Mouse (Mus musculus): ENCODE measurements at regions not wholly inside any gene's neighbourhood (a gene's known extent, or its start where the extent isn't known, plus 50 kb on each side); places are given as distances from the start of the nearest gene placed in this dataset.
"Not testable (repeated sequence)": the region's sequence is repeated elsewhere in the genome, so short reads cannot be mapped to it uniquely, and the experiment has no call there.

DNA sequence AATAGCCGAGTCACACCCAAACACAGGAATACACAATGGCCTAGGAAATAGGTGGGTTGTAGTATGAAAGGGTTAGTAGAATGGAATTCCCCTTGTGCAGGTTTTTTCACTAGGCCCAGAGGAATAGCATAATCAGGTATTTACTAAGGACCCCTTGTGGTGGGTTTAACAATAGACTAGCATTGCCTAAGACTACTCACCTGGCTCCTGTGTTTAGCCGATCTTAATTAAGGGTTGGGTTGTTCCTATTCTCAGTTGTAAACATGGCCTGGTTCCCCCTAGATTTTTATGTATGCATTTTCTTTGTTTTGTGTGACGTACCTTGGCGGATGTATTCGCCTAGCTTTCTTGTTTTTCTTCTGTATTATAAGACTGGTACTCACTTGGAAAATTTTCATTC, 90.8 kb upstream of the Srd5a2 start:
- DNase-seq (ENCODE audit: low read depth, low spot score) = not testable (repeated sequence)

DNA sequence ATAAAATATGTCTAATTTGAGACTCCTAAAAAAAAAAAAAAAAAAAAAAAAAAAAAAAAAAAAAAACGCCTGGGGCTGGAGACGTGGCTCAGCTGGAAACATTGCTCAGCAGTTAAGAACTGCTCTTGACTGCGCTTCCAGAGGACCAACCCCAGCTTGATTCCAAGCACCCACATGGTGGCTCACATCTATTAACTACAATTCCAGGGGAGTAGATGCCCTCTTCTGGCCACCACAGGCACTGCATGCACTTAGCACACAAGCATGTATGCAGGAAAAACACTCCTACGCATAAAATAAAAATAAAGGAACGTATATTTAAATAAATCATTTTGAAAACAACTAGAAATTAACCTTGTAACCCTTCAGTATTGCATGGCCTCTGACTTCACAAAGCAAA, 87.3 kb upstream of the Srd5a2 start:
- DNase-seq (ENCODE audit: low read depth, low spot score) = peak; percentile 47

GRCm38 (mm10) chr17:74131534-74131933, 83.8 kb upstream of the Srd5a2 start:
- no peak for DNase-seq (ENCODE audit: low read depth, low spot score)

- no peak for DNase-seq (ENCODE audit: low read depth, low spot score)
Measured at GRCm38 (mm10) chr17:74122944-74123343, 75.2 kb upstream of the Srd5a2 start.

DNA sequence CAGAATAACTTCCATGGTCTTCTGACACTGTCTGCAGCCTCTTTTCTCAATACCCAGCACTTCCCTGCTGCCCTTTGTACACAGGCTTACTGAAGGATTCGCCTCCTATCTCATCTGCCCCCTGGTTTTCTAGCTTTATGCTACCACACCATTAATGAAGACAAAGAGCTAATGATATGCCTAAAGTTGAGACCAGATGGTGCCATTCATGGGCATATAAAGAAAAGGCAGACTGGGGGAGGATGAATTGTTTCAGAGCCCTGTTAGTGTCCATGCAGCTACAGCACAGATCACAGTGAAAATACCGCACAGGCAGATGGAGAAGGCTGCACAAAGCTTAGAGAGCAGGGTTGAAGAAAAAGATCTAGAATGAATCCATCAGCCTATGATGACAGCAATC, 73.3 kb upstream of the Srd5a2 start:
- no peak for DNase-seq (ENCODE audit: low read depth, low spot score)

All from CD4-positive, CD25-positive, alpha-beta regulatory T cell, adult 2 months (primary cell).